Mouse (Mus musculus) ovary, postnatal 10 days (tissue): Measurements from ENCODE around the gene Fgf11.

Experiments used
- DNase-seq: peaks from one replicate; pipeline ENCODE4 v3.0.0; 2022; ENCODE audit warnings: low spot score

The Fgf11 gene

GRCm38 (mm10) chr11:69754233-69754632 lies 47.4 kb downstream of the Fgf11 start:
- DNase-seq = no peak

- DNase-seq = no peak
These were observed 49.0 kb downstream of the Fgf11 start for GRCm38 (mm10) chr11:69752686-69753085.

GRCm38 (mm10) chr11:69751635-69752034 lies 50.0 kb downstream of the Fgf11 start:
- no peak for DNase-seq
